Mouse (Mus musculus): ENCODE results near the gene Ppp1r1c. TPM values are rescaled to one million over a fixed set of nuclear protein-coding genes. Genes with fewer than 3 reads are reported as not detected.
A peak's percentile ranks its signal among the peaks of the same experiment; 100 is the strongest.

Ppp1r1c gene
- polyA plus RNA-seq, 1 experiment from 2014 or later, result 2.0 TPM

GRCm38 (mm10) chr2:79762723-79763388 lies 55.3 kb downstream of the Ppp1r1c start:
- no peaks in the 10 kb centered on the region for H3K9me3 ChIP-seq
- no peak overlapping the region for H3K4me3 ChIP-seq
- H3K4me1 ChIP-seq, result no peaks in the 10 kb centered on the region
- H3K36me3 ChIP-seq, result no peaks in the 10 kb centered on the region
- H3K4me2 ChIP-seq (replicated peaks), result no peak overlapping the region
- no peaks in the 10 kb centered on the region for H3K27me3 ChIP-seq
- no peak overlapping the region for H3K9ac ChIP-seq (replicated peaks)
- H3K27ac ChIP-seq (replicated peaks), result no peak overlapping the region
- 71% methylated on average over 6 of the region's 6 CpGs for WGBS
- ATAC-seq (ENCODE audit: low FRiP score, low read depth), result no peak

GRCm38 (mm10) chr2:79765032-79765431 lies 57.5 kb downstream of the Ppp1r1c start:
- Histone ChIP-seq H3K4me2 (replicated peaks) (no peak overlapping the region), H3K9ac (replicated peaks) (no peak overlapping the region), H3K27ac (replicated peaks) (no peak overlapping the region), H3K9me3 (no peaks in the 10 kb centered on the region), H3K36me3 (no peaks in the 10 kb centered on the region), H3K4me3 (no peak overlapping the region), H3K4me1 (0 out of 2 replicates have a peak, but pooled peaks cover 2% of the 10 kb centered on the region), H3K27me3 (no peaks in the 10 kb centered on the region)
- no peak for ATAC-seq (ENCODE audit: low FRiP score, low read depth)
- WGBS, result 84% methylated on average over 3 of the region's 3 CpGs

GRCm38 (mm10) chr2:79765723-79766122 lies 58.1 kb downstream of the Ppp1r1c start:
- peaks cover 8% of the 10 kb centered on the region for H3K4me1 ChIP-seq
- no peak overlapping the region for H3K9ac ChIP-seq (replicated peaks)
- H3K36me3 ChIP-seq, result no peaks in the 10 kb centered on the region
- WGBS, result 85% methylated on average over 7 of the region's 7 CpGs
- H3K9me3 ChIP-seq, result no peaks in the 10 kb centered on the region
- H3K4me3 ChIP-seq, result no peak overlapping the region
- no peak overlapping the region for H3K27ac ChIP-seq (replicated peaks)
- ATAC-seq (ENCODE audit: low FRiP score, low read depth), result no peak
- no peaks in the 10 kb centered on the region for H3K27me3 ChIP-seq
- H3K4me2 ChIP-seq (replicated peaks), result no peak overlapping the region

GRCm38 (mm10) chr2:79768625-79769024 lies 61.0 kb downstream of the Ppp1r1c start:
- no peak overlapping the region for H3K27ac ChIP-seq (replicated peaks)
- H3K9ac ChIP-seq (replicated peaks), result no peak overlapping the region
- no peak overlapping the region for H3K4me3 ChIP-seq
- H3K4me1 ChIP-seq, result peaks cover 8% of the 10 kb centered on the region
- no peak for ATAC-seq (ENCODE audit: low FRiP score, low read depth)
- no peaks in the 10 kb centered on the region for H3K9me3 ChIP-seq
- no peak overlapping the region for H3K4me2 ChIP-seq (replicated peaks)
- no peaks in the 10 kb centered on the region for H3K27me3 ChIP-seq
- no peaks in the 10 kb centered on the region for H3K36me3 ChIP-seq
- 95% methylated on average over 2 of the region's 2 CpGs for WGBS

- ATAC-seq (ENCODE audit: low FRiP score, low read depth), result peak; percentile 40; the same call in 1 of the 2 replicates
Observed at GRCm38 (mm10) chr2:79770307-79770706, 62.7 kb downstream of the Ppp1r1c start.

GRCm38 (mm10) chr2:79774372-79774771 lies 66.8 kb downstream of the Ppp1r1c start:
- Histone ChIP-seq H3K4me1 (peaks cover 8% of the 10 kb centered on the region), H3K36me3 (no peaks in the 10 kb centered on the region), H3K27ac (replicated peaks) (no peak overlapping the region), H3K9ac (replicated peaks) (no peak overlapping the region), H3K27me3 (no peaks in the 10 kb centered on the region), H3K4me2 (replicated peaks) (no peak overlapping the region), H3K4me3 (no peak overlapping the region), H3K9me3 (no peaks in the 10 kb centered on the region)
- 4% methylated on average over 5 of the region's 5 CpGs for WGBS
- peak; percentile 51; the same call in 1 of the 2 replicates for ATAC-seq (ENCODE audit: low FRiP score, low read depth)

More at GRCm38 (mm10) chr2:79770307-79770706, 62.7 kb downstream of the Ppp1r1c start:
- H3K4me3 ChIP-seq, result no peak overlapping the region
- 53% methylated on average over 3 of the region's 3 CpGs for WGBS
- H3K4me1 ChIP-seq, result peaks cover 8% of the 10 kb centered on the region
- no peak overlapping the region for H3K9ac ChIP-seq (replicated peaks)
- H3K27me3 ChIP-seq, result no peaks in the 10 kb centered on the region
- H3K9me3 ChIP-seq, result no peaks in the 10 kb centered on the region
- no peaks in the 10 kb centered on the region for H3K36me3 ChIP-seq
- no peak overlapping the region for H3K27ac ChIP-seq (replicated peaks)
- no peak overlapping the region for H3K4me2 ChIP-seq (replicated peaks)

- Histone ChIP-seq H3K4me2 (replicated peaks) (no peak overlapping the region), H3K27me3 (no peaks in the 10 kb centered on the region), H3K36me3 (no peaks in the 10 kb centered on the region), H3K4me1 (no peaks in the 10 kb centered on the region), H3K9ac (replicated peaks) (no peak overlapping the region), H3K9me3 (no peaks in the 10 kb centered on the region), H3K4me3 (no peak overlapping the region), H3K27ac (replicated peaks) (no peak overlapping the region)
- 69% methylated on average over 2 of the region's 2 CpGs for WGBS
- ATAC-seq (ENCODE audit: low FRiP score, low read depth), result no peak
Observed at GRCm38 (mm10) chr2:79777801-79778200, 70.2 kb downstream of the Ppp1r1c start.

GRCm38 (mm10) chr2:79780772-79781171 lies 73.2 kb downstream of the Ppp1r1c start:
- no peak overlapping the region for H3K4me2 ChIP-seq (replicated peaks)
- no peak overlapping the region for H3K27ac ChIP-seq (replicated peaks)
- 74% methylated on average over 7 of the region's 7 CpGs for WGBS
- no peak overlapping the region for H3K9ac ChIP-seq (replicated peaks)
- H3K4me3 ChIP-seq, result no peak overlapping the region
- H3K4me1 ChIP-seq, result no peaks in the 10 kb centered on the region
- no peaks in the 10 kb centered on the region for H3K36me3 ChIP-seq
- H3K27me3 ChIP-seq, result no peaks in the 10 kb centered on the region
- no peaks in the 10 kb centered on the region for H3K9me3 ChIP-seq
- ATAC-seq (ENCODE audit: low FRiP score, low read depth), result no peak

- Histone ChIP-seq H3K9me3 (no peaks in the 10 kb centered on the region), H3K9ac (replicated peaks) (no peak overlapping the region), H3K4me3 (no peak overlapping the region), H3K27me3 (no peaks in the 10 kb centered on the region), H3K27ac (replicated peaks) (no peak overlapping the region), H3K4me1 (no peaks in the 10 kb centered on the region), H3K4me2 (replicated peaks) (no peak overlapping the region), H3K36me3 (no peaks in the 10 kb centered on the region)
- 58% methylated on average over 8 of the region's 8 CpGs for WGBS
- no peak for ATAC-seq (ENCODE audit: low FRiP score, low read depth)
Observed at GRCm38 (mm10) chr2:79785541-79786134, 78.1 kb downstream of the Ppp1r1c start.

GRCm38 (mm10) chr2:79786467-79786866 lies 78.9 kb downstream of the Ppp1r1c start:
- H3K36me3 ChIP-seq, result no peaks in the 10 kb centered on the region
- no peak for ATAC-seq (ENCODE audit: low FRiP score, low read depth)
- H3K4me2 ChIP-seq (replicated peaks), result no peak overlapping the region
- H3K4me3 ChIP-seq, result no peak overlapping the region
- H3K27me3 ChIP-seq, result no peaks in the 10 kb centered on the region
- H3K9me3 ChIP-seq, result no peaks in the 10 kb centered on the region
- H3K9ac ChIP-seq (replicated peaks), result no peak overlapping the region
- 91% methylated on average over 11 of the region's 11 CpGs for WGBS
- no peak overlapping the region for H3K27ac ChIP-seq (replicated peaks)
- H3K4me1 ChIP-seq, result no peaks in the 10 kb centered on the region

- 81% methylated on average over 2 of the region's 2 CpGs for WGBS
- Histone ChIP-seq H3K27ac (replicated peaks) (no peak overlapping the region), H3K4me3 (no peak overlapping the region), H3K9ac (replicated peaks) (no peak overlapping the region), H3K36me3 (no peaks in the 10 kb centered on the region), H3K4me2 (replicated peaks) (no peak overlapping the region), H3K9me3 (no peaks in the 10 kb centered on the region), H3K4me1 (no peaks in the 10 kb centered on the region), H3K27me3 (no peaks in the 10 kb centered on the region)
- no peak for ATAC-seq (ENCODE audit: low FRiP score, low read depth)
Observed at GRCm38 (mm10) chr2:79793186-79793585, 85.6 kb downstream of the Ppp1r1c start.

GRCm38 (mm10) chr2:79797444-79797843 lies 89.9 kb downstream of the Ppp1r1c start:
- 65% methylated on average over 2 of the region's 2 CpGs for WGBS
- Histone ChIP-seq H3K27me3 (no peaks in the 10 kb centered on the region), H3K9ac (replicated peaks) (no peak overlapping the region), H3K4me2 (replicated peaks) (no peak overlapping the region), H3K36me3 (no peaks in the 10 kb centered on the region), H3K9me3 (no peaks in the 10 kb centered on the region), H3K4me3 (no peak overlapping the region), H3K4me1 (peaks cover 3% of the 10 kb centered on the region; the same call in 1 of the 2 replicates), H3K27ac (replicated peaks) (no peak overlapping the region)
- ATAC-seq (ENCODE audit: low FRiP score, low read depth), result no peak
